In the genomic region with DNA sequence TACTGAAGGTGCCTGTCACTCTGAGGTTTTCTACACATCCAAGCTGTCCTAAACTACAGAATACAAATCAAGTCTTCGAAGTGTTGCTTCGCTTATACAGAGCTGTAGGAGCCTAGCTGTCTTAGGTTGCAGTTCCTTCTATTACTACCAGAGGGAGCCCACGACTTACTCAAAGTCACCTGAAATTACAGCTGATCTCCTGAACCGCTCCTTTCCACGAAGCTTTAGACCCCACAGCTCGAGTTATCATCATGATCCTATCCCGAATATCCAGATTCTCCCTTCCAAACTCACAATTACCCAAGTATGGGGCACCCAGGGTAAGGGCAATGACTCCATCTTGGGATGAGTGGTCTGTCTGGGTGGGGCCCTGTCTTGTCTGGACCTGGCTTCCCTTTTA, we compare ENCODE assay signal across 9 mouse cellular contexts. TPM values are rescaled to one million over a fixed set of nuclear protein-coding genes. Genes with fewer than 3 reads are reported as not detected.
A peak's percentile ranks its signal among the peaks of the same experiment; 100 is the strongest.
DNase-seq lines count a peak whose midpoint lies in the region; ATAC-seq lines count a peak whose summit lies in the region.
"Had no signal": no experiment of that assay in that cellular context is flagged by ENCODE, and none has a peak within 500 bp of the region (broad histone marks: within the 10 kb centered on the region; RNA-seq: fewer than 3 reads in every experiment).

No protein-coding gene starts in this region.

- no peaks in the 10 kb centered on the region for H3K9me3 ChIP-seq in forebrain, embryonic 14.5 days (replicated peaks; ENCODE audit: control insufficient read depth, low read length)

- H3K36me3 ChIP-seq in forebrain, embryonic 14.5 days (ENCODE audit: control insufficient read depth, insufficient read depth, low read length) = no peaks in the 10 kb centered on the region
- H3K36me3 ChIP-seq in splenic B cell, adult 2 months (ENCODE audit: control insufficient read depth, insufficient read depth, low read length, poor library complexity, severe bottlenecking) = no peaks in the 10 kb centered on the region

- H3K27me3 ChIP-seq in forebrain, embryonic 14.5 days (replicated peaks; ENCODE audit: control insufficient read depth, insufficient read depth, low read length) = no peaks in the 10 kb centered on the region
- H3K27me3 ChIP-seq in splenic B cell, adult 2 months (ENCODE audit: control insufficient read depth, insufficient read depth, low read length, poor library complexity, severe bottlenecking) = no peaks in the 10 kb centered on the region

- H3K4me2 ChIP-seq in forebrain, embryonic 14.5 days (ENCODE audit: low read length) = peak overlapping the region; percentile 27

- H3K27ac ChIP-seq in forebrain, embryonic 14.5 days (ENCODE audit: low read depth, low read length) = no peak overlapping the region
- H3K27ac ChIP-seq: macrophage had no signal

- H3K4me1 ChIP-seq in forebrain, embryonic 14.5 days (ENCODE audit: control insufficient read depth, insufficient read depth, low read length) = no peaks in the 10 kb centered on the region

- H3K4me3 ChIP-seq in forebrain, embryonic 14.5 days (ENCODE audit: low read depth, low read length) = no peak overlapping the region

- peak; percentile 73 to 75 for DNase-seq in left cerebral cortex, postnatal 14 days (ENCODE audit: low spot score in 2 of 2)
- DNase-seq in left cerebral cortex, adult 11 months (ENCODE audit: low spot score) = no peak
- peak; percentile 92 for DNase-seq in forebrain, embryonic 14.5 days (ENCODE audit: low spot score)
- peak; percentile 45 for DNase-seq in kidney, adult 11 months
- peak; percentile 30 for DNase-seq in lung, postnatal 14 days
- DNase-seq in splenic B cell, adult 2 months (ENCODE audit: low read depth, low spot score) = peak; percentile 76
- DNase-seq in urinary bladder, postnatal 4 days (ENCODE audit: low spot score in 2 of 2) = no peak

- 19% methylated on average over 7 of the region's 7 CpGs for WGBS in forebrain, embryonic 14.5 days

- intact Hi-C loops in left cerebral cortex, postnatal 14 days (cut with DNase I) = loop anchor here (2.0 to 10.0 kb wide), 2 partner anchors 343 to 413 kb away; partner anchors contain the start of gene Cep164

- 0 out of 2 replicates have a peak, but pooled peaks have one; percentile 18 for ATAC-seq in cerebellum, adult (ENCODE audit: insufficient number of reproducible peaks, low FRiP score, low TSS enrichment)
- peak; percentile 56 for ATAC-seq in forebrain, embryonic 14.5 days

- H3K9ac ChIP-seq in forebrain, embryonic 14.5 days (ENCODE audit: low read length) = no peak overlapping the region

RNA-seq across cellular contexts. Expression of gene Fxyd2, which starts 12.3 kb away (rescaled TPM):
- 1 to 10 TPM; 6.6 to 7.5 TPM for total RNA-seq in left cerebral cortex, postnatal 14 days (2021)
- polyA plus RNA-seq in forebrain, embryonic 14.5 days (2014; fragmentation: Nextera tagmentation; extraction: Ambion mirVana) = 5.2 and 6.2 TPM in 2 replicates

RNA-seq across cellular contexts. Expression of gene Dscaml1, which starts 14.6 kb away (rescaled TPM):
- total RNA-seq in left cerebral cortex, postnatal 14 days (2021) = 10 to 100 TPM; 41.4 to 44.3 TPM
- polyA plus RNA-seq in forebrain, embryonic 14.5 days (2014; fragmentation: Nextera tagmentation; extraction: Ambion mirVana) = 11.3 and 15.0 TPM in 2 replicates

RNA-seq across cellular contexts. Expression of gene Fxyd6, which starts 41.8 kb away (rescaled TPM):
- total RNA-seq in left cerebral cortex, postnatal 14 days (2021) = 100 to 1,000 TPM; 158 to 184 TPM
- 355 and 413 TPM in 2 replicates for polyA plus RNA-seq in forebrain, embryonic 14.5 days (2014; fragmentation: Nextera tagmentation; extraction: Ambion mirVana)
- polyA plus RNA-seq: macrophage had no signal

Comparison
In these comparisons a context has a peak if more than half of its experiments do, and no peak if none do; other contexts are left out.
1. DNase-seq: peak in left cerebral cortex, postnatal 14 days (2 of 2), forebrain, embryonic 14.5 days (single experiment), kidney, adult 11 months (single experiment), lung, postnatal 14 days (single experiment) and splenic B cell, adult 2 months (single experiment); none in left cerebral cortex, adult 11 months (single experiment) and urinary bladder, postnatal 4 days (0 of 2).